Mouse (Mus musculus): ENCODE data around the gene Olfr808. TPM values are rescaled to one million over a fixed set of nuclear protein-coding genes. Genes with fewer than 3 reads are reported as not detected.

The Olfr808 gene
- not detected in 2 replicates for polyA plus RNA-seq (2015; fragmentation: Nextera tagmentation; extraction: Ambion mirVana)

- H3K9me3 ChIP-seq (replicated peaks) = no peaks in the 10 kb centered on the region
- H3K4me2 ChIP-seq = no peak within 1 kb of the TSS
- H3K27me3 ChIP-seq = no peaks in the 10 kb centered on the region
- WGBS = 81% methylated on average over 1 of the region's 1 CpGs
- H3K4me1 ChIP-seq (replicated peaks) = no peaks in the 10 kb centered on the region
- no peaks in the 10 kb centered on the region for H3K36me3 ChIP-seq
- ATAC-seq (replicated peaks; ENCODE audit: insufficient number of reproducible peaks, insufficient read depth, low FRiP score, low read depth) = no peak
- H3K9ac ChIP-seq = no peak within 1 kb of the TSS
- no peak within 1 kb of the TSS for H3K27ac ChIP-seq
- H3K4me3 ChIP-seq = no peak within 1 kb of the TSS
Observed at GRCm38 (mm10) chr10:129765182-129765581, at the start of gene Olfr808. Gene Olfr808, plus strand, starts transcription at chr10:129765482.

GRCm38 (mm10) chr10:129729275-129729674, 36.0 kb upstream of the Olfr808 start, which contains the start of gene Olfr805:
Gene Olfr805, minus strand, starts transcription at chr10:129729375.
- Histone ChIP-seq H3K27ac (no peak within 1 kb of the TSS), H3K36me3 (no peaks in the 10 kb centered on the region), H3K9me3 (replicated peaks) (no peaks in the 10 kb centered on the region), H3K4me2 (no peak within 1 kb of the TSS), H3K27me3 (no peaks in the 10 kb centered on the region), H3K9ac (no peak within 1 kb of the TSS), H3K4me1 (replicated peaks) (no peaks in the 10 kb centered on the region), H3K4me3 (no peak within 1 kb of the TSS)
- 91% methylated on average over 2 of the region's 2 CpGs for WGBS
- ATAC-seq (replicated peaks; ENCODE audit: insufficient number of reproducible peaks, insufficient read depth, low FRiP score, low read depth) = no peak

- Histone ChIP-seq H3K9ac (no peak within 1 kb of the TSS), H3K4me2 (no peak within 1 kb of the TSS), H3K27ac (no peak within 1 kb of the TSS), H3K36me3 (no peaks in the 10 kb centered on the region), H3K4me3 (no peak within 1 kb of the TSS), H3K9me3 (replicated peaks) (no peaks in the 10 kb centered on the region), H3K27me3 (no peaks in the 10 kb centered on the region), H3K4me1 (replicated peaks) (no peaks in the 10 kb centered on the region)
- ATAC-seq (replicated peaks; ENCODE audit: insufficient number of reproducible peaks, insufficient read depth, low FRiP score, low read depth) = no peak
Observed at GRCm38 (mm10) chr10:129741821-129742220, 23.5 kb upstream of the Olfr808 start, which contains the start of gene Olfr806. Gene Olfr806, minus strand, starts transcription at chr10:129741921.

GRCm38 (mm10) chr10:129757693-129758092, 7.6 kb upstream of the Olfr808 start, which contains the start of gene Olfr807:
Gene Olfr807, minus strand, starts transcription at chr10:129757793.
- ATAC-seq (replicated peaks; ENCODE audit: insufficient number of reproducible peaks, insufficient read depth, low FRiP score, low read depth) = no peak
- 91% methylated on average over 1 of the region's 1 CpGs for WGBS
- Histone ChIP-seq H3K36me3 (no peaks in the 10 kb centered on the region), H3K27ac (no peak within 1 kb of the TSS), H3K4me3 (no peak within 1 kb of the TSS), H3K9me3 (replicated peaks) (no peaks in the 10 kb centered on the region), H3K27me3 (no peaks in the 10 kb centered on the region), H3K4me1 (replicated peaks) (no peaks in the 10 kb centered on the region), H3K9ac (no peak within 1 kb of the TSS), H3K4me2 (no peak within 1 kb of the TSS)

- Histone ChIP-seq H3K9me3 (replicated peaks) (no peaks in the 10 kb centered on the region), H3K27me3 (no peaks in the 10 kb centered on the region), H3K9ac (no peak within 1 kb of the TSS), H3K27ac (no peak within 1 kb of the TSS), H3K4me2 (no peak within 1 kb of the TSS), H3K4me1 (replicated peaks) (no peaks in the 10 kb centered on the region), H3K36me3 (no peaks in the 10 kb centered on the region), H3K4me3 (no peak within 1 kb of the TSS)
- ATAC-seq (replicated peaks; ENCODE audit: insufficient number of reproducible peaks, insufficient read depth, low FRiP score, low read depth) = no peak
Observed at GRCm38 (mm10) chr10:129774338-129774737, 9.1 kb downstream of the Olfr808 start, which contains the start of gene Olfr809. Gene Olfr809, plus strand, starts transcription at chr10:129774638.

- H3K27ac ChIP-seq = no peak overlapping the region
- no peak overlapping the region for H3K9ac ChIP-seq
- no peak for ATAC-seq (replicated peaks; ENCODE audit: insufficient number of reproducible peaks, insufficient read depth, low FRiP score, low read depth)
- H3K27me3 ChIP-seq = no peaks in the 10 kb centered on the region
- H3K4me1 ChIP-seq (replicated peaks) = no peaks in the 10 kb centered on the region
- no peaks in the 10 kb centered on the region for H3K36me3 ChIP-seq
- H3K4me2 ChIP-seq = no peak overlapping the region
- no peaks in the 10 kb centered on the region for H3K9me3 ChIP-seq (replicated peaks)
- H3K4me3 ChIP-seq = no peak overlapping the region
Observed at GRCm38 (mm10) chr10:129778123-129778522, 12.8 kb downstream of the Olfr808 start.

- H3K9ac ChIP-seq = no peak within 1 kb of the TSS
- H3K27me3 ChIP-seq = no peaks in the 10 kb centered on the region
- H3K9me3 ChIP-seq (replicated peaks) = no peaks in the 10 kb centered on the region
- ATAC-seq (replicated peaks; ENCODE audit: insufficient number of reproducible peaks, insufficient read depth, low FRiP score, low read depth) = no peak
- H3K4me2 ChIP-seq = no peak within 1 kb of the TSS
- H3K4me1 ChIP-seq (replicated peaks) = no peaks in the 10 kb centered on the region
- H3K4me3 ChIP-seq = no peak within 1 kb of the TSS
- no peak within 1 kb of the TSS for H3K27ac ChIP-seq
- H3K36me3 ChIP-seq = no peaks in the 10 kb centered on the region
Observed at GRCm38 (mm10) chr10:129794817-129795216, 29.5 kb downstream of the Olfr808 start, which contains the start of gene Olfr810. Gene Olfr810, minus strand, starts transcription at chr10:129794917.

- Histone ChIP-seq H3K27me3 (no peaks in the 10 kb centered on the region), H3K9ac (no peak within 1 kb of the TSS), H3K27ac (no peak within 1 kb of the TSS), H3K4me1 (replicated peaks) (no peaks in the 10 kb centered on the region), H3K4me2 (no peak within 1 kb of the TSS), H3K36me3 (no peaks in the 10 kb centered on the region), H3K9me3 (replicated peaks) (no peaks in the 10 kb centered on the region), H3K4me3 (no peak within 1 kb of the TSS)
- 74% methylated on average over 4 of the region's 4 CpGs for WGBS
- no peak for ATAC-seq (replicated peaks; ENCODE audit: insufficient number of reproducible peaks, insufficient read depth, low FRiP score, low read depth)
Observed at GRCm38 (mm10) chr10:129804296-129804695, 39.0 kb downstream of the Olfr808 start, which contains the start of gene Olfr811. Gene Olfr811, minus strand, starts transcription at chr10:129804396.

Small RNA genes lying within 50 kb of the gene (microRNA-seq; reads per million reads assigned to microRNA genes)
- gene Gm24485 = not detected

Other genes starting within 250 kb of the Olfr808 start
- gene Olfr791, start 243.7 kb upstream of the Olfr808 start, polyA plus RNA-seq (2015; fragmentation: Nextera tagmentation; extraction: Ambion mirVana) = not detected in 2 replicates
- not detected in 2 replicates for gene Olfr792, start 226.3 kb upstream of the Olfr808 start, polyA plus RNA-seq (2015; fragmentation: Nextera tagmentation; extraction: Ambion mirVana)
- gene Olfr794, start 197.8 kb upstream of the Olfr808 start, polyA plus RNA-seq (2015; fragmentation: Nextera tagmentation; extraction: Ambion mirVana) = not detected in 2 replicates
- not detected in 2 replicates for gene Olfr796, start 152.9 kb upstream of the Olfr808 start, polyA plus RNA-seq (2015; fragmentation: Nextera tagmentation; extraction: Ambion mirVana)
- gene Olfr798, start 137.5 kb upstream of the Olfr808 start, polyA plus RNA-seq (2015; fragmentation: Nextera tagmentation; extraction: Ambion mirVana) = not detected in 2 replicates
- gene Olfr799, start 128.0 kb upstream of the Olfr808 start, polyA plus RNA-seq (2015; fragmentation: Nextera tagmentation; extraction: Ambion mirVana) = not detected in 2 replicates
- gene Olfr800, start 107.8 kb upstream of the Olfr808 start, polyA plus RNA-seq (2015; fragmentation: Nextera tagmentation; extraction: Ambion mirVana) = not detected in 2 replicates
- gene Olfr801, start 91.6 kb upstream of the Olfr808 start, polyA plus RNA-seq (2015; fragmentation: Nextera tagmentation; extraction: Ambion mirVana) = not detected in 2 replicates
- not detected in 2 replicates for gene Olfr802, start 77.3 kb upstream of the Olfr808 start, polyA plus RNA-seq (2015; fragmentation: Nextera tagmentation; extraction: Ambion mirVana)
- gene Olfr803, start 71.2 kb upstream of the Olfr808 start, polyA plus RNA-seq (2015; fragmentation: Nextera tagmentation; extraction: Ambion mirVana) = not detected in 2 replicates
- gene Olfr804, start 62.3 kb upstream of the Olfr808 start, polyA plus RNA-seq (2015; fragmentation: Nextera tagmentation; extraction: Ambion mirVana) = not detected in 2 replicates
- gene Olfr805, start 36.1 kb upstream of the Olfr808 start, polyA plus RNA-seq (2015; fragmentation: Nextera tagmentation; extraction: Ambion mirVana) = not detected in 2 replicates
- not detected in 2 replicates for gene Olfr806, start 23.6 kb upstream of the Olfr808 start, polyA plus RNA-seq (2015; fragmentation: Nextera tagmentation; extraction: Ambion mirVana)
- gene Olfr807, start 7.7 kb upstream of the Olfr808 start, polyA plus RNA-seq (2015; fragmentation: Nextera tagmentation; extraction: Ambion mirVana) = not detected in 2 replicates
- gene Olfr809, start 9.2 kb downstream of the Olfr808 start, polyA plus RNA-seq (2015; fragmentation: Nextera tagmentation; extraction: Ambion mirVana) = not detected in 2 replicates
- not detected in 2 replicates for gene Olfr810, start 29.4 kb downstream of the Olfr808 start, polyA plus RNA-seq (2015; fragmentation: Nextera tagmentation; extraction: Ambion mirVana)
- not detected in 2 replicates for gene Olfr811, start 38.9 kb downstream of the Olfr808 start, polyA plus RNA-seq (2015; fragmentation: Nextera tagmentation; extraction: Ambion mirVana)
- not detected in 2 replicates for gene Olfr812, start 80.6 kb downstream of the Olfr808 start, polyA plus RNA-seq (2015; fragmentation: Nextera tagmentation; extraction: Ambion mirVana)
- not detected in 2 replicates for gene Olfr813, start 89.9 kb downstream of the Olfr808 start, polyA plus RNA-seq (2015; fragmentation: Nextera tagmentation; extraction: Ambion mirVana)
- not detected in 2 replicates for gene Olfr814, start 114.4 kb downstream of the Olfr808 start, polyA plus RNA-seq (2015; fragmentation: Nextera tagmentation; extraction: Ambion mirVana)
- gene Olfr815, start 140.4 kb downstream of the Olfr808 start, polyA plus RNA-seq (2015; fragmentation: Nextera tagmentation; extraction: Ambion mirVana) = not detected in 2 replicates
- gene Olfr816, start 150.1 kb downstream of the Olfr808 start, polyA plus RNA-seq (2015; fragmentation: Nextera tagmentation; extraction: Ambion mirVana) = not detected in 2 replicates
- gene Olfr818, start 183.6 kb downstream of the Olfr808 start, polyA plus RNA-seq (2015; fragmentation: Nextera tagmentation; extraction: Ambion mirVana) = not detected in 2 replicates
- not detected in 2 replicates for gene Olfr819, start 201.8 kb downstream of the Olfr808 start, polyA plus RNA-seq (2015; fragmentation: Nextera tagmentation; extraction: Ambion mirVana)
- gene Olfr247, start 210.7 kb downstream of the Olfr808 start, polyA plus RNA-seq (2015; fragmentation: Nextera tagmentation; extraction: Ambion mirVana) = not detected in 2 replicates
- not detected in 2 replicates for gene Gm10310, start 219.6 kb downstream of the Olfr808 start, polyA plus RNA-seq (2015; fragmentation: Nextera tagmentation; extraction: Ambion mirVana)
- gene Olfr820, start 247.1 kb downstream of the Olfr808 start, polyA plus RNA-seq (2015; fragmentation: Nextera tagmentation; extraction: Ambion mirVana) = not detected in 2 replicates